Mouse (Mus musculus) B cell, adult 2 months (primary cell): Measurements from ENCODE around the gene Foxm1.
"Not testable (repeated sequence)": the region's sequence is repeated elsewhere in the genome, so short reads cannot be mapped to it uniquely, and the experiment has no call there.

ENCODE experiments used
- DNase-seq, 2 experiments: peaks; one replicate each; pipeline ENCODE4 v3.0.0; 2022

Gene Foxm1

DNA sequence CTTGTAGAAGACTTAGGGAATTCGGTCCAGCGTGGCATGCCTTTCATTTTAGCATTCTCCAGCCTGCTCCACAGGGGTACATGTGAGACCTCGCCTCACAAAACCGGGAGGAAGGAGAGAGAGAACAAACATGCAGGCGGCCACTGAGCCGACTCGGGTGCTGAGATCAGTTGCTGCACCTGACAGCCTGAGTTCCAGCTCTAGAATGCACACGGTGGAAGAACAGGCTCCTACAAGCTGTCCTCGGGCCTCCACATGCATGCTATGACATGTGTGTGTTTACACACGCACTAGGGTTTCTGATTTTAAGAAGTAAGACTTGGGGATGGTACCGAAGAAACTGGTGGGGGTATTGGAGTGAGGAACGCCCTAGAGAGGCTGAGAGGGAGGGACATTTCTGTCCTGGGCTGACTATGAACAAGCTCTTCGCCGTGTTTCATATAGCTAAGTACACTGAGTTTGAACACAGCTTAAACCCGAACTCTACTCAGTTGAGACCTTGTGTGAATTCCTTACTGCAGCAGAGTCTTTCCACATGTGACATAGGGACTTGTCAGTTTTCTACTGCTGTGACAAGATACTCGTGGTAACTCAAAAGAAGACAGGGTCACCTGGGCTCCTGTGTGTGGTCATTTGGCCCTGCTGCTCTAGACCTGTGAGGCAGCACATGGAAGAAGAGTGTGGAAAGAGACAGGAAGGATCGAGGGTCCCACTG, 13.8 kb downstream of the Foxm1 start:
- DNase-seq, result no peak

DNA sequence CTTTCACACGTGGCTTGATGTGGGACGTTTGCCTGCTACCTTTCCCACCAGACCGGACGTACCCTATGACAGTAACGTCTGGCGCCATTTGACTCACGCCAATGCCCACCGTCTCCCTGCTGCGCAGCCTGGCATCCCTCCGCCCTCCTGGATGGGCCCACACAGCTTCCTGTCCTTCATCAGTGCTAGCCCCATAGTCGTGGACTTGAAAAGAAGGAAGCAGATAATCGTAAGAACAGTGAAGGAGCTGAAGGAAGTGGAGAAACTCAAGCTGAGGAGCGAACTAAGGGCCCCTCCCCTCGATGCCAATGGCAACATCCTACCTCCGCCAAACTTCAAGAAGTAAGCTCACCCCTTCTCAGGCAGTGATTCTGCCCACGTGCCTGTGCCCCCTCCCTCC, 16.9 kb downstream of the Foxm1 start:
- no peak for DNase-seq

- not testable (repeated sequence) for DNase-seq
These were observed 17.9 kb downstream of the Foxm1 start for GRCm38 (mm10) chr6:128380594-128381167.

GRCm38 (mm10) chr6:128381254-128381653, 18.5 kb downstream of the Foxm1 start:
- DNase-seq, result peak; percentile 23 to 26

DNA sequence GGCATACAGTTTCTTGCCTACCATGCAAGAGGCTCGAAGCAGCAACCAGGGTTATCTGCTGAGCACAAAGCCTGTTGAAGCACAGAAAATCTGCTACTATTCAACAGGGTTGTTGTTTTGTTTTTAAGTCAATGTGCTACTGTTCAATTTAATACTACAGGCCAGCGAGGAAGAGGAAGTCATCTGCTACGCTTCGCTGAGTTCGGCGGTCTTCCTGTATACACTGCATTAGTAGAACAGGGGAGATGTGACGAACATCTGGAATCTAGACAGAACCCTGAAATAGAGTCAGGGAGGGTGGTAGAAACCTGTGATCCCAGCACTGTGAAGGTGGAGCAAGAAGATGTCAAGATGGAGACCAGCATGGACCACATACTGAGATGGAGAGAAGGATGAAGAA, 21.0 kb downstream of the Foxm1 start:
- peak; percentile 64 to 69 for DNase-seq

- DNase-seq, result no peak
These were observed 22.3 kb downstream of the Foxm1 start for GRCm38 (mm10) chr6:128385026-128385425.

DNA sequence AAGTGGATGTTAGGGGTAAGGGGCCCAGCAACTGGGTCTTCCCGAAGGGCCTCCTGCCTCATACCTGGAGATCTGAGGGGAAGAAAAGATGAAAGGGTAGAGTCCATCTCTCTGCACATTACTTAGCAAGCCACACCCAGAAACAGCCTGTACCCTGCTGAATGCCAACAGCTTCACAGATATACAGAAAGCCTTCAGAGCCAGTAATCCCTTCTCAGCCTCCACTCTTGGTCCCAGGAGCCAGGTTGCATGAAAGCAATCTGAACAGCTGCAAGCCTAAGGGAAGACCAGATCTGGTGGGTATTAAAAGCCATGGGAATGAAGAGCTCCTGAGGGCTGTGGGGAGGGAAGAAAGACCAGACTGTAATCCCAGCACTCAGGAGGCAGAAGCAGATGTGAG, 26.4 kb downstream of the Foxm1 start:
- DNase-seq, result no peak

- no peak for DNase-seq
These were observed 27.9 kb downstream of the Foxm1 start for GRCm38 (mm10) chr6:128390683-128391082.

DNA sequence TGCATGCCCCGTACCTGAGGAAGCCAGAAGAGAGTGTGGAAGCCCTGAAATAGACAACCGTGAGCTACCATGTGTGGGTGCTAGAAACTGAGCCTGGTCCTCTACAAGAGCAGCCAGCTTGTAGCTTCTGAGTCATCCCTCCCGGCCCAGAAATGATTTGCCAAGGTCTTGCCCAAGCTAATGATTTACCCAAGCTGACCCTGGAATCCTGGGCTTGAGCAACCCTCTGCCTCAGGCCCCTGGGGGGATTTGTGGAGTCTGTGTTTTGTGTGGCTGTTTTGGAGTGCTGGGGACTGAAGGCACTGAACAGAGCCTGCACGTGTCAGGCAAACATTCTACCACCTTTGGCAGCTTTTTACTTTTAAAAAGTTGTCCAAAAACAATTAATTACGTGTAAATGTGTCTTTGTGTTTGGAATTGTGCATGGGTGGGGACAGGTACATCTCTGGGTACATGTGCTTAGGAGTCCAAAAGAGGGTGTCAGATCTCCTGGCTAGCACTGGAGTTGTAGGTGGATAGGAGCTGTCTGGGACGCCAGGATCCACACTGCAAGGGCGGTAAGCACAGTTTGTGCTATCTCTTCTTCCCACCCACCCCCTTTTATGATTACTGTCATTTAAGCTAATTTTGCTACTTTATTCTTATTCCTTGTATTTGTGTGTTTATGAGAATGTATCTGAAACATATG, 35.0 kb downstream of the Foxm1 start:
- DNase-seq, result no peak

- DNase-seq, result no peak
These were observed 36.2 kb downstream of the Foxm1 start, which contains the start of gene Nrip2 for GRCm38 (mm10) chr6:128398996-128399395. Gene Nrip2, plus strand, starts transcription at chr6:128399296.

- DNase-seq, result no peak
These were observed 36.8 kb downstream of the Foxm1 start for GRCm38 (mm10) chr6:128399421-128400185.

DNA sequence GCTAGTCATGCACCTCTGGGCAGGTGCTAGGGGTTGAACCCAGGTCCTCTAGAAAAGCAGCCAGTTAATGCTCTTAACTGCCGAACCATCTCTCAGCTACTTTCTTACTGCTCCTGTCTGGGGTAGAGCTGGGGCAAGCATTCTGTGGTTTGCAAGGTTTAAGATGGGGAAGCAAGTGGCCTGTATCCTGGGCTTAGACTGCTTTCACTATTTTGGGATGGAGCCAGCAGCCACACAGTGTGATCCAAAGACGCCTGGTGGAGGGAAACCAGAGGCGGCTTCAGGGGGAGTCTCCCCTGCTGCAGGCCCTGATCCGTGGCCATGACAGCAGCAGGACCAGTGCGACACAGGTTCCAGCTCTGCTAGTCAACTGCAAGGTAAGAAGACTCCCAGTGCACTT, 41.9 kb downstream of the Foxm1 start:
- DNase-seq, result no peak

DNA sequence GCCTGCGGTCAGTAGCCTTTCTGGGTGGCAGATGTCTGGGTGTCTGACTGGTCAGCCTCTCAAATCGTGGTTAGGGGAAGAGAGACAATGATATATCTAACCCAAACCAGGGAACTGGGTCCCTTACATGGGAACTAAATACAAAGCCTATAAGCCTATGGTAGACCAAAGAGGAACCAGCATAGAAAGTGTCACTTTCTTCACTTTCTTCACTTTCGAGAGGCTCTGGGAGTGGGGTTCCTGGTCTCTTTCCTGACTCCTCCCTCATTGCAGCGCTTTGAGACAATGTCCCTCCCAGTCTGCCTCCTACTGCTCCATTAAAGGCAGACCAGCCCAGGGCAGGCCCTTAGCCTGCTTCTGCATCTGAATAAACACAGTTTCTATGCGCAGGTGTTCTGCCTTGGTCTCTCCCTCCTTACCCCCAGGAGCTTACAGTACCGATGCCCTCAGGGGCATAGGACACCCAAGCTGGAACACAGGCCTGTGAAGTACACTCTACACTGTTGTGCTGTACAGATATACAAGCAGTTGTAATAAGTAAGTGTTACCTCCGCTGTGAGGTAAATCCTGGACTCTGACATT, 45.9 kb downstream of the Foxm1 start:
- DNase-seq, result no peak

GRCm38 (mm10) chr6:128410305-128410704, 47.5 kb downstream of the Foxm1 start:
- DNase-seq, result no peak

DNA sequence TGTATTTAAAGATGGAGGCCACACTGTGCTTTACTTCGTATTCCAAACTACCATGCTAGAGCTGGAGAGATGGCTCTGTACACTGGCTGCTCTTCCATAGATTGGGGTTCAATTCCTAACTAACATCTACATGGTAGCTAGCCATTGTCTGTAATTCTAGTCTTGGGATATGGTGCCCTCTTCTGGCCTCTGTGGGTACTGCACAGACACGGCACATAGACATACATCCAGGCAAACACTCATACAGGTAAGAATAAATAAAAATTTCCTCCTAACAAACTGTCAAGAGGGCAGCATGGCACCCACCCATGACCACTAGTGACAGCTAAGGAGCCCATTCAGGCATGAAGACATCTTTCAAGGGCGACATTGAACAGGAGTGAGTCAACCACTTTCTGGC, 48.3 kb downstream of the Foxm1 start:
- peak; percentile 91 for DNase-seq

DNA sequence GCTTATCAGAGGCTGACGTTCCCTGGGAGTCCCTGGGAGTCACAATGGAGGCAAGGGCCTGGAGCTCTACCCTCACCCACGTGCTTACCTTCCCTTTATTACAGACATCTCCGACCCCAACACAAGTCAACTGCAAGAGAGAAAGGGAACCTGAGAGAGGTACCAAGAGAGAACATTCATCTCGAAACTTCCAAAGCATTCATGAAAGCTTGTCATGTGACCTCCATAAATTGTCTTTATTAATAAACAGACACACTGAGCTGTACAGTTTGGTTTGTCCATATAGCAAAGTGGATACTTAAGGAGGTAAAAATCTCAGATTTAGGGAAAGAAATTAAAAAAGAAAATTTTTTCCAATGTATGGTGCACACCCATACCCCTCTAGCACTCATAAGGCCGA, 53.4 kb downstream of the Foxm1 start:
- DNase-seq, result no peak

GRCm38 (mm10) chr6:128418076-128418475, 55.3 kb downstream of the Foxm1 start:
- no peak for DNase-seq

DNA sequence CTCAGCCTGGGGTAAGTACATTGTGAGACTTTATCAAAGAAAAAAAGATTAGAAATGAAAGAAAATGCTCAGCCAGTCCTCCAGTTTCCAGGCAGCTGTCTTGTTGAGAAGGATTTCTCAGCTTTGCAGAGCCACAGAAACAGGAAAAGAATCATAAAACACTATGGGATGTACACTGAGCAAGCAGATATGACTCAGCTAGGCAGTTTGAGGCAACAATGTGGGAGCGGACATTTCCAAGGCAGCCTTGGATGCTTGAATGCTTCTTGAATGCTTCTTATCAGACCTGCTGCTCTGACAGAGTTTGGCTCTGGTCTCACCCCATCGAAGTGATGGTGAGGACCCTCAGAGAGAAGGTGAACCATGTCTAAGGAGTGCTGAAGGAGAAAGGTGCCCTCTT, 58.3 kb downstream of the Foxm1 start:
- DNase-seq, result no peak

GRCm38 (mm10) chr6:128421480-128421879, 58.7 kb downstream of the Foxm1 start:
- DNase-seq, result no peak

DNA sequence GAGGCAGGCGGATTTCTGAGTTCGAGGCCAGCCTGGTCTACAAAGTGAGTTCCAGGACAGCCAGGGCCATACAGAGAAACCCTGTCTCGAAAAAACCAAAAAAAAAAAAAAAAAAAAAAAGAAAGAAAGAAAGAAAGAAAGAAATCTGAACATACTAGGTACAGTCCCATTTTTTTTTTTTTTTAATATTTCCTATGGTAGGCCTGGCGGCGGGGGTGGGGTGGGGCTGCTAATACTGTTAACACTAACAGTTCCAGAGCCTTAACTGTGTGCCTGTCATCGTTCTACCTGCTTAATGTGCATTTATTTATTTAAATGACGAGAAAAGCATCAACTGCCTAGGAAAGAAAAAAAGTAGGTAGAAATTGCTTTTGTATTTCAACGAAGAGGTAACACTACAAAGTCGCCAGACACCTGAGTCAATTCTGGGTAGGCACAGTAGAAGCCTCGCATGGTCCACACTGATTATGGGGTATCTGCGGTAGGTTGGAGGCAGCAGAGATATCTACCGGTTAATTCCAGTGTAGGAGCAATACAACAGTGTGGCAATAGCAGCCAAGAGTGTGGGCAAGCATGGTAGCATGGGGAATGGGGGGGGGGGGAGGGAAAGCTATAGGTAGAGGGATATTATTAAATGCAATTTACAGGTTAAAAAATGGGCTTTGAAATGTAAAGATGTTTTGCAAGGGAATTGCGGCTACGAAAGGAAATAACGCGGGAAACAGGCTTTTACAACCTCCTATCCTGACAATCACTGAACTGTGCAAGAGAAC, 60.9 kb downstream of the Foxm1 start:
- DNase-seq, result no peak

DNA sequence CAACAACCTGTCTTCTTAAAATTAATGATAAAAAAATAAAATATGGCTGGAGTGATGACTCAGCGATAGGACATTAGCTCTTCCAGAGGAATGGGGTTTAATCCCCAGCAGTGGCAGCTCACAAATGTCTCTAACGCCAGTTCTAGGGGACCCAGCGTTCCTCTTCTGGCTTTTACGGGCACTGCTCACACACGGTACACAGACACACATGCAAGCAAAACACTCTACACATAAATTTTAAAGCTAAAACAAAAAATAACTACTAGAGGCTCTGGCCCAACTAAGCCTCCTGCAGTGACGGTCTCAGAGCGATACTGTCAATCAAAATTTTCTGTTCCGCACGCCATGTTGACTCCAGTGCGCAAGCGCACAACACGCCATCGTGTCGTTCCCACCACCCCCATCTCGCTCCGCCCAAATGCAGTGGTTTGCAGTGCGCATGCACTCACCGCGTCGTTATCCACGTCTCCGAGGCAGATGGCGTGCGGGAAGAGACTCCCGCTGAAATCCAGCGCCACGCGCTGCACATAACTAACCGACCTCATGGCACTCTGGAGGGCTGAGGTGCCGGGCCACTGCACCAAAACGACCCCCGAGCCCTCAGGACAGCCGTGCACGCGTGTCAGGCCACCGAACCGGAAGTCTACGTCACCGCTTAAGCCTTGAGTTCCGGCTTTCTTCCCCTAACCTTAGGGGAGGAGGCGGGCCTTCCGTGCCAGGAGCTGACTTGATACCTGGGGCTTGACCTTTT, 61.7 kb downstream of the Foxm1 start, which contains the start of gene Itfg2:
Itfg2 (minus strand) TSS at position 663 of the 751 bp plus-strand sequence.
- DNase-seq, result peak; percentile 96 to 97
